Mouse (Mus musculus) bone marrow, adult 2 months (tissue): ENCODE measurements around the gene Osgin1. TPM values are rescaled to one million over a fixed set of nuclear protein-coding genes. Genes with fewer than 3 reads are reported as not detected.

Experiments
- H3K27ac ChIP-seq: fragments of 200-500 bp; 2 replicates; pipeline ENCODE4 v1.5.1; 2012; ENCODE audit warnings: low read depth, mild to moderate bottlenecking, control low read depth, inconsistent platforms, low read length; ENCODE audit not compliant: control insufficient read depth, poor library complexity, insufficient read depth
- H3K4me1 ChIP-seq: fragments of 200-500 bp; 2 replicates; pipeline ENCODE4 v1.6.1; 2011; ENCODE audit warnings: low read length; ENCODE audit not compliant: control insufficient read depth, insufficient read depth
- H3K4me3 ChIP-seq: fragments of 200-500 bp; replicated peaks from 2 replicates; pipeline ENCODE3; 2011; ENCODE audit warnings: mild to moderate bottlenecking, low read depth, low read length, control low read depth; ENCODE audit not compliant: control insufficient read depth
- CTCF ChIP-seq: fragments of 200-500 bp; IDR thresholded peaks from 2 replicates; pipeline ENCODE4 v1.5.1; 2011; ENCODE audit warnings: low read length, control low read depth; ENCODE audit not compliant: control insufficient read depth, insufficient read depth
- POLR2A ChIP-seq: fragments of 200-500 bp; IDR thresholded peaks from 2 replicates; pipeline ENCODE4 v1.6.1; 2011; ENCODE audit warnings: low read depth, mild to moderate bottlenecking, control low read depth, low read length, borderline replicate concordance; ENCODE audit not compliant: control insufficient read depth
- WGBS: fragments of 180-500 bp; shearing (Covaris S2); methylation state at CpG from one replicate; pipeline ENCODE4 v1.1.7; 2018; 5-methylcytosine and 5-hydroxymethylcytosine counted together
- polyA plus RNA-seq: library from polyadenylated mRNA; stranded (reverse); fragments of >200 nt; gene quantifications from 2 replicates; pipeline ENCODE4 v1.2.4, GENCODE M21; 2011; ENCODE audit warnings: low replicate concordance; ENCODE audit not compliant: missing spikeins, insufficient read depth, insufficient read length

Gene Osgin1
- polyA plus RNA-seq, 1 experiment: 5.5 TPM

GRCm38 (mm10) chr8:119456045-119456444, 22.1 kb downstream of the Osgin1 start:
- H3K27ac ChIP-seq: no peak overlapping the region
- WGBS: 80% methylated on average over 5 of the region's 5 CpGs
- TF ChIP-seq POLR2A (no peak), CTCF (no peak)

DNA sequence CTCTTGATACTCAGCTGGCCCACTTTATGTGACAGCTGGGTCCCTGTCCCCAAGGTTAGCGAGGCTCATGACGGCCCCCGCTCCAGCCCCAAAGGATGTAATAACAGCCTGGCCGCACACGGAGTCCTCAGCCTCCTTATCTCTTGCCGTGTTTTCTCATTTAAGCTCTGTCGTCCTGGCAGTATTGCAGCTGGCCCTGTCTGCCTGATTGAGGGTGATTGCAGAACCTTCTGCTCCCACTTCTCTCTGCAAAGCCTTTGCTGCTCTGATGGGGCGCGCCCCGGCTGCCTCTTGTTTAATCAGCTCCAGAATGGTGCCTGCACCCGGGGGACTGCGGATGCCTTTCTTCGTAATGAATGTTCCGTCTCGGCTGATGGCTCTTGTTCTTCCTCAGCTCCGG, 25.8 kb downstream of the Osgin1 start:
- TF ChIP-seq CTCF: no peak
- no peak for TF ChIP-seq POLR2A
- H3K4me1 ChIP-seq: no peaks in the 10 kb centered on the region
- H3K4me3 ChIP-seq: no peak overlapping the region
- WGBS: 65% methylated on average over 16 of the region's 16 CpGs
- H3K27ac ChIP-seq: no peak overlapping the region

More at GRCm38 (mm10) chr8:119456045-119456444, 22.1 kb downstream of the Osgin1 start:
- H3K4me1 ChIP-seq: no peaks in the 10 kb centered on the region
- no peak overlapping the region for H3K4me3 ChIP-seq

- no peaks in the 10 kb centered on the region for H3K4me1 ChIP-seq
- WGBS: 72% methylated on average over 9 of the region's 9 CpGs
- TF ChIP-seq POLR2A (no peak), CTCF (no peak)
These were observed 27.4 kb downstream of the Osgin1 start for GRCm38 (mm10) chr8:119461356-119461755.

DNA sequence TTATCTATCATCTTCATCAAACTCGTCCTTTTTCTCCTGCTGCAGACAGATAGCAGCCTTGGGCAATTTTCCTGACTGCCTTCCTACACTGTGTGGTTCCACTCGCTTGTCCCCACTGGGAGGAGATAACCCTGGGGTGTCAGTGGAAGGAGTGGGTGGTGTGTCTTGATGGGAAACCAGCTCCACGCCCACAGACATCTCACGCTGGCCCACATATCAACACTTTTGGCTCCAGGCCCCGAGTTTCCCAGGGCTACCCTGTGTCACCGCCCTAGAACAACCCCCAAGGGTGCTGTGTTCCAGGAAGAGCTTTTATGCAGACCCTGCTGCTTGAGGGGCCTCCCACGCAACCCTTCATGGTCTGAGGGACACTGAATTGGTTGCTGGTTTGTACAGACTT, 29.8 kb downstream of the Osgin1 start:
- Histone ChIP-seq H3K4me3 (no peak overlapping the region), H3K27ac (no peak overlapping the region)

More at GRCm38 (mm10) chr8:119461356-119461755, 27.4 kb downstream of the Osgin1 start:
- Histone ChIP-seq H3K27ac (no peak overlapping the region), H3K4me3 (no peak overlapping the region)

DNA sequence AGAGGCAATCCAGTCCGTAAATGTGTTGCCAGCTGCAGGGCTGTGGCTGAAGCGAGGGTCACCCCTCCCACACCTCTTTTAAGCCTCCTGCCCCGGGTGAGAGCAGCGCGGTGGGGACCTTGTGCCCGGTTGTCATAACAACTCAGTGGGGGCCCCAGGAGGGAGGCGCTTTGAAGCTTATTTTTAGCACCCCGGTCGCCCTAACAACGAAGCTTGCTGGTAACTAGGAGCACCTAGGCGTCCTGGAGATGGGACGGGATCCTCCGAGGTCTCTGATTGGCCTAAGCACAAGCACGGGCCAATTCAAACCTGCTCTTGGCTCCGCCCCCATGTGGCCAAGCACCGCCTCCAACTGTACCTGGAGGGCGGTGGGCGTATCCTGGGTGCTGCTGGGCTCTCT, 32.2 kb downstream of the Osgin1 start:
- H3K4me1 ChIP-seq: no peaks in the 10 kb centered on the region
- 8% methylated on average over 18 of the region's 18 CpGs for WGBS

More for the DNA sequence above, 29.8 kb downstream of the Osgin1 start:
- TF ChIP-seq CTCF (no peak), POLR2A (no peak)
- WGBS: 49% methylated on average over 7 of the region's 7 CpGs
- no peaks in the 10 kb centered on the region for H3K4me1 ChIP-seq

GRCm38 (mm10) chr8:119466794-119467193, 32.9 kb downstream of the Osgin1 start:
- TF ChIP-seq POLR2A (no peak), CTCF (no peak)
- 79% methylated on average over 10 of the region's 10 CpGs for WGBS
- no peak overlapping the region for H3K27ac ChIP-seq
- no peaks in the 10 kb centered on the region for H3K4me1 ChIP-seq
- H3K4me3 ChIP-seq: no peak overlapping the region

More for the DNA sequence above, 32.2 kb downstream of the Osgin1 start:
- no peak for TF ChIP-seq POLR2A
- TF ChIP-seq CTCF: no peak
- H3K27ac ChIP-seq: no peak overlapping the region
- H3K4me3 ChIP-seq: no peak overlapping the region

GRCm38 (mm10) chr8:119468091-119468490, 34.2 kb downstream of the Osgin1 start:
- no peak overlapping the region for H3K4me3 ChIP-seq
- WGBS: 79% methylated on average over 8 of the region's 8 CpGs
- TF ChIP-seq POLR2A: no peak
- TF ChIP-seq CTCF: no peak
- H3K27ac ChIP-seq: no peak overlapping the region
- H3K4me1 ChIP-seq: no peaks in the 10 kb centered on the region

DNA sequence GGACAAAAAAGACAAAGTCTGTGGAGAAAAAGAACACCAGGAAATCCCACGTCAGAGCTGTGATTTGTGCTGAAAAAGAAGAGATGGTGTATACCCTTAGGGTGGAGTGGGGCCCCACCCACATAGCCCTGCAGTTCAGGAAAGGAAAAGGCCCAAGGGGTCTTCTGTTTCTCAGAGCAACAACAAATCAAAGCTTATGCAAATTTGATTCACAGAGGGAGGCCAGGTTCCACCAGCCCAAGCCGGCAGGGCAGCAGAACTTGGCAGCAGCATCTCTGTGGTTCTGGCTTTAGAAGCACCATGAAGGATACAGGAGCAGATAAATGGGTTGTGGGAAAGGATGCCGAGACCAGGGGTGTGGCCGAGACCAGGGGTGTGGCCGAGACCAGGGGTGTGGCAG, 44.8 kb downstream of the Osgin1 start:
- no peaks in the 10 kb centered on the region for H3K4me1 ChIP-seq
- no peak overlapping the region for H3K4me3 ChIP-seq
- H3K27ac ChIP-seq: no peak overlapping the region
- TF ChIP-seq CTCF (no peak), POLR2A (no peak)
- WGBS: 39% methylated on average over 5 of the region's 5 CpGs
